Mouse (Mus musculus) intestine, embryonic 16.5 days (tissue): ENCODE data around the gene Sesn2. TPM values are rescaled to one million over a fixed set of nuclear protein-coding genes. Genes with fewer than 3 reads are reported as not detected.

Experiments
- ATAC-seq: fragments of 200-750 bp; cut with Nextera tagmentation; 2 replicates; pipeline ENCODE4 v1.8.0; 2017; ENCODE audit warnings: moderate TSS enrichment, moderate library complexity
- H3K27ac ChIP-seq: fragments of 300-500 bp; sonication (generic); 2 replicates; pipeline ENCODE4 v1.5.1; 2014; ENCODE audit warnings: mild to moderate bottlenecking, low read length
- H3K27me3 ChIP-seq: fragments of 300-500 bp; sonication (generic); replicated peaks from 2 replicates; pipeline ENCODE4 v1.6.1; 2014; ENCODE audit warnings: low read length, control low read depth, mixed read lengths; ENCODE audit not compliant: control insufficient read depth, insufficient read depth
- H3K36me3 ChIP-seq: fragments of 300-500 bp; sonication (generic); 2 replicates; pipeline ENCODE4 v1.6.1; 2014; ENCODE audit warnings: low read length, control low read depth; ENCODE audit not compliant: control insufficient read depth, insufficient read depth
- H3K4me1 ChIP-seq: fragments of 300-500 bp; sonication (generic); 2 replicates; pipeline ENCODE4 v1.6.1; 2014; ENCODE audit warnings: low read length, control low read depth, mixed read lengths; ENCODE audit not compliant: control insufficient read depth, insufficient read depth
- H3K4me2 ChIP-seq: fragments of 300-500 bp; sonication (generic); 2 replicates; pipeline ENCODE4 v1.6.1; 2014; ENCODE audit warnings: low read depth, low read length, control low read depth
- H3K4me3 ChIP-seq: fragments of 300-500 bp; sonication (generic); 2 replicates; pipeline ENCODE4 v1.5.1; 2014; ENCODE audit warnings: mild to moderate bottlenecking, low read length
- H3K9ac ChIP-seq: fragments of 300-500 bp; sonication (generic); 2 replicates; pipeline ENCODE4 v1.6.1; 2014; ENCODE audit warnings: low read depth, low read length
- H3K9me3 ChIP-seq: fragments of 300-500 bp; sonication (generic); 2 replicates; pipeline ENCODE4 v1.6.1; 2016; ENCODE audit warnings: low read length, control low read depth; ENCODE audit not compliant: control insufficient read depth
- WGBS: fragments of 180-500 bp; shearing (Covaris S2); extraction: QIAGEN DNeasy Blood & Tissue Kit; methylation state at CpG from one replicate; pipeline ENCODE4 v1.1.7; 2014; 5-methylcytosine and 5-hydroxymethylcytosine counted together
- polyA plus RNA-seq: library from polyadenylated mRNA; unstranded; fragments of >200 nt; fragmentation: Nextera tagmentation; extraction: Ambion mirVana; gene quantifications from 2 replicates; pipeline ENCODE4 v1.2.1, GENCODE M21; 2015

Gene Sesn2
- polyA plus RNA-seq, 1 experiment from 2014 or later: 12.4 TPM

DNA sequence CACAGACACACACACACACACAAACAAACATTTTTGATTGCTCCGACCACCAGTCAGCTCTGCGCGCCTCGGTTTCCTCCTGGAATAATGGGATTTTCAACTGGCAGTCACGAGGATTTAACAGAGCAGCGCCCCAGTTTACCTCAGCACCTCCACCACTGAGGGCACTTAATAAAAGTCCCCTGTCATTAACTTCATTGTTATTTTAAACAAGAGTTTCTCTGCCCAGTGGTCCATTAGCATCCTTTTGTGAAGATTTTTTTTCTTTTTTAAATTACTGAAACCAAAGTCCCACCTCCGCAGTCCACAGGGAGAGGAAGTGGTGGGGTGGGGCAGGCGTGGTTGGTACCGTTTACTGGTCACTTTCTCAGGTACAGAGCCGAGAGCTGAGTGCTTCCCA, 4.5 kb downstream of the Sesn2 start:
- H3K4me2 ChIP-seq: no peak overlapping the region
- H3K9ac ChIP-seq: no peak overlapping the region
- H3K36me3 ChIP-seq: no peaks in the 10 kb centered on the region
- H3K4me1 ChIP-seq: peaks cover 6% of the 10 kb centered on the region
- no peak overlapping the region for H3K4me3 ChIP-seq
- H3K27me3 ChIP-seq: no peaks in the 10 kb centered on the region
- no peak for ATAC-seq
- whole genome bisulfite sequencing: 55% methylated on average over 10 of the region's 10 CpGs
- H3K9me3 ChIP-seq: no peaks in the 10 kb centered on the region
- no peak overlapping the region for H3K27ac ChIP-seq

DNA sequence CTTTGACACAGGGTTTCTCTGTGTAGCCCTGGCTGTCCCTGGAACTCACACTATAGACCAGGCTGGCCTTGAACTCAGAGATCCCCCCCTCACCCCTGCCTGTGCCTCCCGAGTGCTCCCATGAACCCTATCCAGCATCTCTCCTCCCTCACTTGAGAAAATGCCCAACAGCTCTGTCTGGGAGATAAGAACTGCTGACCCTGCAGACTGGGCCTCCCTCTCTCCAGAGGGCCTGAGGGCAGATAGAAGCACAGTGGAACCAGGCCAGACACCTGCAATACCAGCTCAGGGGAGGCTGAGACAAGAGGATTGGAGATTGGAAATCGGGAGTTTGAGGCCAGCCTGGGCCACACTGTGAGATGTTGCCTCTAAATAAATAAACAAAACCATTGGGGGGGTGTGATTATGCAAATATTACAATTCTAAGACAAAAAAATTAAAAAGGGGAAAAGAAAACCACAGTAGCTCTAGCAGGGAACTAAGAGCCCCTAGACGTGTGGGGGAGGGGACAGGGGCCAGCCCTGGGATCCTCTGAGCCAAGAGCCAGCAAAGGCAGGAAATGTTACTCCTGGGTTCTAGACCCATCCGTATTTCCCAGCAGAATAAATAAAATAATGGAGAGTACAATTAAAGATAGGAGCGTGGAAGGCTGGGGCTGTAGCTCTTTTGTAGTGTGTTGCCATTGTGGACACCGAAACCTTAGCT, 5.1 kb downstream of the Sesn2 start:
- Histone ChIP-seq H3K4me1 (peaks cover 6% of the 10 kb centered on the region), H3K27ac (no peak overlapping the region), H3K27me3 (no peaks in the 10 kb centered on the region), H3K9me3 (no peaks in the 10 kb centered on the region), H3K9ac (no peak overlapping the region), H3K4me2 (no peak overlapping the region), H3K4me3 (no peak overlapping the region), H3K36me3 (no peaks in the 10 kb centered on the region)
- ATAC-seq: no peak
- 59% methylated on average over 6 of the region's 6 CpGs for whole genome bisulfite sequencing

DNA sequence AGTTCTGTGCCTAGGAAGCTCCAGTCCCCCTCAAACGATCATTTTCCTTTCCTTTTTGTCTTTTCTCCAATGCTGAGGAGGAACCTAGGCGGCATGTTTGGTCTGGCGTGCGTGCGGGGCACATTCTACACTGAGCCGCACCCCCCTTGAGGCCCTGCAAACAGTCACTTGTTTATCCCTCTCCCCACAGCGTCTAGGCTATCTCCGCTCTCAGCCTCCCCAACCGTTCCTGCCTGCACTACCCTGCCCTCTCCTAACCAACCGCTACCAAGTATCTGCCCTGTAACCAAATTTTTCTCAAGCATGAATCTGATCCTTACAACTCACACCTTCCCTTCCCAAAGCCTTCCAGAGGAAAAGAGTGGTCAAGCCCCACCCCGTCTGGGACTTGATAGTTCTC, 7.0 kb downstream of the Sesn2 start:
- Histone ChIP-seq H3K4me3 (no peak overlapping the region), H3K4me2 (no peak overlapping the region), H3K9ac (no peak overlapping the region), H3K9me3 (no peaks in the 10 kb centered on the region), H3K36me3 (peaks cover 4% of the 10 kb centered on the region; the same call in 1 of the 2 replicates), H3K4me1 (no peaks in the 10 kb centered on the region; the same call in 1 of the 2 replicates), H3K27ac (no peak overlapping the region), H3K27me3 (no peaks in the 10 kb centered on the region)
- WGBS: 76% methylated on average over 11 of the region's 11 CpGs
- ATAC-seq: no peak

DNA sequence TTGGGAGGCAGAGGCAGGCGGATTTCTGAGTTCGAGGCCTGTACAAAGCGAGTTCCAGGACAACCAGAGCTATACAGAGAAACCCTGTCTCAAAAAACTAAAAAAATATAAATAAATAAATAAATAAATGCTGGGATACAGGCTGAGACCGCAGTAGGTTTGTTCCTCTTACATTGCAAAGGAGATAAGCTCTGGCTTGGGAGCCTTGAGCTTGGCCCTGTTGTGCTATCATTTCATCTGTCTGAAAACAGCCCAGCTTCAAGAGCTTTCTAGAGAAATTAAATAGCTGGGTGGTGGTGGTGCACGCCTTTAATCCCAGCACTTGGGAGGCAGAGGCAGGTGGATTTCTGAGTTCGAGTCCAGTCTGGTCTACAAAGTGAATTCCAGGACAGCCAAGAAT, 8.7 kb downstream of the Sesn2 start:
- ATAC-seq: no peak
- Histone ChIP-seq H3K27ac (no peak overlapping the region), H3K27me3 (no peaks in the 10 kb centered on the region), H3K9me3 (no peaks in the 10 kb centered on the region), H3K9ac (no peak overlapping the region), H3K4me1 (no peaks in the 10 kb centered on the region; the same call in 1 of the 2 replicates), H3K36me3 (peaks cover 8% of the 10 kb centered on the region; the same call in 1 of the 2 replicates), H3K4me3 (no peak overlapping the region), H3K4me2 (no peak overlapping the region)
- whole genome bisulfite sequencing: 94% methylated on average over 6 of the region's 6 CpGs

DNA sequence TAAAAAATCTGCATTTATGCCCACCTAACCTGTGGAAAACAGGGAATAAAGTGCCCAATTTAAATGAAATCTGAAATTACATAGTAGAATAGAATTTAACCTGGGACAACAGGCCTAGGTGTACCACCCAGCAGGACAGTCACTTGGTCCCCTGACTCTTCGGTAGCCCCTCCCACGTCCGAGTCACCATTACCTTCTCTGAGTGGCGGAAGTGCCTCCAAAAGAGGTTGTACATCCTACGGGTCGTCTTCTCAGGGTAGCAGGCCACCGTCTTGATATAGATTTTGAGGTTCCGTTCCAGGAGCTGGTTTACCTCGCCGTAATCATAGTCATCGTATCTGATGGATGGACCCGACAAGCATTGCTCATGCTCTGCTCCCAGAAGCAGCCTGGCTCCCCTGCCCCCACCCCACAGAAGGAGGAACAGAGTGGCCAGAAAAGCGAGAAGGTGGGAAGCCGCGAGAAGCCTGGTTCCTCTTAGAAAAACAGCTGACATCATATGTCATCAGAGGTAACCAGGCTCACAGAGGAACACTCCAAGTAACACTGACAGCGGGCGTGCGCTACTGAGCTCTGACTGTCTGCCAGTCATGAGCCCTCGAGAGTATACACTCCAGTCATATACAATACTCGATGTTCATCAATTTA, 15.9 kb downstream of the Sesn2 start:
- Histone ChIP-seq H3K36me3 (peaks cover 10% of the 10 kb centered on the region; the same call in 1 of the 2 replicates), H3K4me3 (no peak overlapping the region), H3K27me3 (no peaks in the 10 kb centered on the region), H3K4me1 (no peaks in the 10 kb centered on the region), H3K4me2 (no peak overlapping the region), H3K9ac (no peak overlapping the region), H3K27ac (no peak overlapping the region), H3K9me3 (no peaks in the 10 kb centered on the region)
- no peak for ATAC-seq
- 89% methylated on average over 20 of the region's 20 CpGs for WGBS

DNA sequence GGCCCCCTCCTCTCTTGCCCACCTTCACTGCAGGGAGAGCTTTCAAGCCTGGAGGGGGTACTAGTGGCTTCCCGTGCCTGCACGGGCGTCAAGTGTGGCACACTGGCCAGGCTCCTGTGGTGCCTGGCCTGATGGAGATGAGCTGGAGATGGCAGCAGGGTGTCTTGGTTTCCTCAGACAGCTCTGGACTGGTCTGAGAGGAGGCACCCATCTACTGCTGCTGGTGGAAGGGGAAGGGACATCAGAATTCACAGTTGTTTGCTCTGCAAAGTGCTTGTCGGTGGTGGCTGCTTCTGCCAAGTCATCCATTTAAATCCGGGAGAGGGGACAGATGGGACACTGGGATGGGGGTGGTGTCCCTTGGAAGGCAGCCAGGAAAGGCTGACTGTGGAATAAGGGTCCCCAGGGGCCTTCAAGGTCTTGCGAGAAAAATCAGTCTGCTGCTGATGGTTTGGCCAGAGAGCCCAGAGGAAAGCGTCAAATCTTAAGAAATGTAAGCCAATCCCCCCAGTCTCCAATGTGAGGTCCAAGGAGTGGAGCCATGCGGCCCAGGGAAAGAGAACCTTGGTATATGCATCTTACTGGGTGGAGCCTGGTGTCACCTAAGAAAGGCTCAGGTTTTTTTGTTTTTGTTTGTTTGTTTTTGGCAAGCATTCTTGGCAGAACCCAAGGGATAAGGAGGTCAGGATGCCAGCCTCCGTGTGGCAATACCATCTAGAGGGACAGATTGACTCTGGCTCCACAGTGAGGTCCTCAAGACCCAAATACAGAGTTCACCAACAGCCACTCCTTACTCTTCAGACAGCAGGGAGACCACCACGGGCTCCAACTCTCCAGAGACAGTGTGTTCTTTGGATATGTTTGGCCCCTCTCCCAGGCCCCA, 17.9 kb downstream of the Sesn2 start:
- WGBS: 62% methylated on average over 10 of the region's 10 CpGs
- ATAC-seq: 0 out of 2 replicates have a peak, but pooled peaks have one; percentile 23

DNA sequence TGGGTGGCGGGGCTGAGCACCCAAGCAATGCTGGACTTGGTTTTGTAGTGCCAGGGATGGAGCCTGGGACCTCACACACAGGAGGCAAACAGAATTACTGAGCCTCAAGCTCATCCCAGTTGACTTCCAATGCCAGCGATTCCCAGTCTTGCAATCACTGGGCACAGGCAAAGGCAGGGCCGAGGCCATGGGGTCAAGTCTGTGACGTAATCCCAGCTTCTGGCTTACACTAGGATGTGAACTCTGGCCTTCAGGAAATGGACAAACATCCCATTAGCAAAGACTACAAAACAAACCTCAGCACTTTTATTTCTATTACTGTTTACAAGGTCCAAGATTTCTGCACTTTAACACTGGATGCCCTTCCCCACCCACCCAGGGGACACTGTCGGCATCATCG, 18.6 kb downstream of the Sesn2 start:
- H3K9me3 ChIP-seq: no peaks in the 10 kb centered on the region
- H3K27ac ChIP-seq: no peak overlapping the region
- no peaks in the 10 kb centered on the region for H3K4me1 ChIP-seq
- no peak overlapping the region for H3K9ac ChIP-seq
- H3K4me2 ChIP-seq: no peak overlapping the region
- peaks cover 4% of the 10 kb centered on the region; the same call in 1 of the 2 replicates for H3K36me3 ChIP-seq
- WGBS: 80% methylated on average over 6 of the region's 6 CpGs
- no peaks in the 10 kb centered on the region for H3K27me3 ChIP-seq
- H3K4me3 ChIP-seq: no peak overlapping the region
- ATAC-seq: no peak

More for the DNA sequence above, 17.9 kb downstream of the Sesn2 start:
- Histone ChIP-seq H3K9ac (no peak overlapping the region), H3K36me3 (peaks cover 7% of the 10 kb centered on the region; the same call in 1 of the 2 replicates), H3K4me1 (no peaks in the 10 kb centered on the region), H3K9me3 (no peaks in the 10 kb centered on the region), H3K4me2 (no peak overlapping the region), H3K27me3 (no peaks in the 10 kb centered on the region), H3K4me3 (no peak overlapping the region), H3K27ac (no peak overlapping the region)

DNA sequence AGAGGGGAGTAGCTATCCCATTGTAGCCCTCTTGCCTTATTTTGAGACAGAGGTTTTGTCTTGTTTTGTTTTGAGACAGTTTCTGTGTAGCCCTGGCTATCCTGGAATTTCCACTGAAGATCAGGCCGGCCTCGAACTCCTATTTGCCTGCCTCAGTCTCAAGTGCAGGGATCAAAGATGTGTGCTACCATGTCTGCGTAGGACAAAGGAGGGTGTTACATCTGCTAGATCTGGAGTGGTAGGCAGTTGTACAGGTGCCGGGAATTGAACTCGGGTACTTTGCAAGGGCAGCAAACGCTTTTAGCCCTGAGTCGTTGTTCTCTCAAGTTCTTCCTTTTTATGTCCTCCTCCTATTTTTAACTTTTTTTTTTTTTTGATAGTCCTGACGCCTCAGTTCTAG, 19.2 kb downstream of the Sesn2 start:
- no peak overlapping the region for H3K9ac ChIP-seq
- H3K9me3 ChIP-seq: no peaks in the 10 kb centered on the region
- H3K4me2 ChIP-seq: no peak overlapping the region
- H3K4me3 ChIP-seq: no peak overlapping the region
- no peak for ATAC-seq
- H3K27me3 ChIP-seq: no peaks in the 10 kb centered on the region
- peaks cover 2% of the 10 kb centered on the region; the same call in 1 of the 2 replicates for H3K36me3 ChIP-seq
- no peaks in the 10 kb centered on the region for H3K4me1 ChIP-seq
- no peak overlapping the region for H3K27ac ChIP-seq
- 91% methylated on average over 8 of the region's 8 CpGs for WGBS
